Mouse (Mus musculus) layer of hippocampus, adult 9-10 months (tissue): ENCODE results near the gene Draxin.
"Not testable (repeated sequence)": the region's sequence is repeated elsewhere in the genome, so short reads cannot be mapped to it uniquely, and the experiment has no call there.

Source experiments
- DNase-seq: peaks from one replicate; pipeline ENCODE4 v3.0.0; 2022; ENCODE audit warnings: low spot score

The Draxin gene

DNA sequence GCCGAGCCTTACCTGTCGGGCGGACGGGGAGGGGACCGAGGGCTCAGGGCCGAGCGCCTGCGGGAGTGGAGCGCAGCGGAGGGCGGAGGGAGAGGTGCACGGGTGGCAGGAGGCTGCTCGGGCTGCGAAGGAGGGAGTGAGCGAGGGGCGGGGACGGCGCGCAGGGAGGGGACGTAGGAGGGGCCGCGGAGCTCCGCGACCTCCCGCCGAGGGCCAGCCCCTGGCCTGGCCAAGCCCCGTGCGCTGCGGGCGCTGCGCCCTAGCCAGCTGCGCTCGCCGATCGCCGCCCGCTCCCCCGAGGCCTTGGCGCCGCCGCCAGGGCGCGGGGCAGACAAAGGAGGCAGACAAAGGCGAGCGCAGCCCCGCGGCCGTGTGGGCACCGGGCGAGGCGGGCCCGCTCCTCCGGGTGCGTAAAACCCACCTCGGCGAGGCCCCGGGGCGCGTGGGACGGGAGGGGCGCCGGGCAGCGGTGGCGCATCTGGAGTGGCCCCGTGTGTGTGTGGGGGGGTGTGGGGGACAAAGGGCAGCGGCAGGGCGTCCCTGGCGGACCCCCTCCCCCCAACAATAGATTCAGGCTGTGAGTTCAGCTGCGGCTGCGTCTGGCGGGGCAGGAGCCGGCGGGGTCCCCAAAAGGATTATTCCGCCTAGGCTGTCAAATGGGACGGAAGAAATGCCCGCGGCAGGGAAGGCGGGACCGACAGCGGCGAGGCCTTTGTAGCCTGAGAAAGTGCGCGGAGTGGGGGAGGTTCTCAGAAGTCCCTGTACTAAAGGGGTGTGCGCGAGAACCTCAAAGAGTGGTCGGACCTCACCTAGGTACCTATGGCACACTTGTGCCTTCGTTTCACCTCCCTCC, at the start of gene Draxin:
TSS of gene Draxin (minus strand) at position 138 of the 853 bp plus-strand sequence.
- no peak for DNase-seq

DNA sequence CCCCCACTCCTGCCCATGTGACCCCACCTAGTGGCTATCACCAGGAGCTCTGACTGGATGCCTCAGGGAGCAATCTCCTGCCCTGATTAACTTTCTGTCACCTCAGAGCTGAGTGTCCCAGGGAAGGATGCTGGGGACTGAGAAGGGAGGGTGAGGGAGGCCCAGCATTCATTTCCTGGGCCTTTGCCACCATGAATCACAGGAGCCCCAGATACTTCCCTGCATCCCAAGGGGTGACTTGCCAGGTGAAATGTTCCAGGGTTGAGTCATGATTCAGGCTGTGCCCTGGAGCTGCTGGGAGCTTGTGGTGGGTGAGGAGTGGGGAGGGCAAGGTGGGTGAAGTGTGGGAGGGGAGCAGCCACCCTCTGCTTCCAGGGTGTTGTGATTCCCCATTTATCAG, 47.2 kb upstream of the Draxin start:
- no peak for DNase-seq

GRCm38 (mm10) chr4:148176603-148177002, 46.1 kb upstream of the Draxin start:
- not testable (repeated sequence) for DNase-seq

- no peak for DNase-seq
Observed at GRCm38 (mm10) chr4:148174495-148174862, 44.0 kb upstream of the Draxin start.

GRCm38 (mm10) chr4:148173811-148174494, 43.5 kb upstream of the Draxin start:
- no peak for DNase-seq

- no peak for DNase-seq
Observed at GRCm38 (mm10) chr4:148171261-148171660, 40.8 kb upstream of the Draxin start.

- no peak for DNase-seq
Observed at GRCm38 (mm10) chr4:148170842-148171241, 40.3 kb upstream of the Draxin start.

DNA sequence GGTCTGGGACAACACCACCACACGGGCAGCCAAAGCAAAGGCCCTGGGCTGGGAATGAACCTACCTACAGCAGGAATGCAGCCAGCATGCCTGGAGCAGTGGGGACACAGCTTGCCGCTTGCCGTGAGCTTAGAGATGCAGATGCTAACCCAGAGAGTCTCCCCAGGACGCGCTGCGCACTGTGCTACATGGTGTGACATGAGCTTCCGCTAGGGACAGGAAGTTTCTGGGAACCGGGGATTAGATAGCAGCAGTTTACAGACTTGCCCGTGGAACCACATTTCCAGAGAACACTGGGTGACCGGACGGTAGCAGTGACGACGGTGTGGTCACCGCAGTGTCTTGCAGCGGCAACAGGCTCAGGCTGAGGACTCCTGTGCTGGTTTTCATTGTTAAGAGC, 39.1 kb upstream of the Draxin start:
- DNase-seq = no peak

DNA sequence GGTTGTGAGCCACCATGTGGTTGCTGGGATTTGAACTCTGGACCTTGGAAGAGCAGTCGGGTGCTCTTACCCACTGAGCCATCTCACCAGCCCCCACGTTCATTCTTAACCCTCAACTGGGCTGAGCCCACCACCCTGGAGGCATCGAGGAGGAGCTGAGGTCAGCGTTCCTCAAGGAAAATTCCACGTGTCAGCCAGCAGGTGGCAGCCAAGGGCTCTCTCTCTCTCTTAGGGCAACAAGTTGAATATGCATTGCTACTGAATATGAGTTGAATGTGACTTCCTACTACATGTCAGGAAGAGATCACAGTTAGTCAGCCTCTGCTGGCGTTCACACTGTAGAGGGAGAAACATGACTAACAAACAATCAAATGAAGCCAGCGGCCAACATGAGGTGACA, 37.8 kb upstream of the Draxin start:
- no peak for DNase-seq

- no peak for DNase-seq
Observed at GRCm38 (mm10) chr4:148166986-148167385, 36.5 kb upstream of the Draxin start.

- no peak for DNase-seq
Observed at GRCm38 (mm10) chr4:148166431-148166830, 35.9 kb upstream of the Draxin start.

DNA sequence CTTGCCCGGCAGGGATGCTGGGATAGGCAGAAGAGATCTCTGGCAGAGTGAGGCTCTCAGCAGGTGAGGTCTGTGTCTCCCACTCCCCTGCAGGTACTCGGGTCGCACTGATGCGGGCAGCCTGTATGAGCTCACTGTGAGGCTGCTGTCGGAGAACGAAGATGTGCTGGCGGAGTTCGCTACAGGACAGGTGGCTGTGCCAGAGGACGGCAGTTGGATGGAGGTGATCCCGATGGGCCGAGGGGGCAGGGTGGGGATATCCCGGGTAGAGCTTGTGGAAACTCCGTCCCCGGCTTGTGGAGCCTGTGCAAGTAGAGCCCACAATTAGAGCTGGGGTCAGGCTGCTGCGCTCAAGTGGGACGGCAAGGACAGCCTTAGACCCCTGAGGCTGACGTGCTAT, 35.1 kb upstream of the Draxin start:
- DNase-seq = no peak

DNA sequence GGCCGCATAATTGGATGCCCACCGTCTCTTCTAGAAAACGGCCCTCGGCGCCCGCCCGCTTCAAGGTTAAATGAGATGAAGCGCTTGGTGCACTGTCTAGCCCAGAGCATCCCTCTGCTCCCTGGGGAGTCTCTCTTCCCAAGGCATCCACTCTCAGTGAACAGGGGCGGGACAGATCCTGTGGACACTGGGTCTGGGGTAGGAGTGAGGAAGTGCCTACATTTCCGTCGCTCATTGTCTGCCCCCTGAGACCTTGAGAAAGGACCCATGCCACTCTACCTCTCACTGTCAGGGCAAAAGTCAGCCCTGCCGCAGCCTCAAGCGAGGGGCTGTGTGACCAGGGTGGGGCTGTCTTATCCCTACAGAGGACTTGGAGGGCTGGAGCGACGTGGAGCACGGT, 34.0 kb upstream of the Draxin start:
- no peak for DNase-seq

DNA sequence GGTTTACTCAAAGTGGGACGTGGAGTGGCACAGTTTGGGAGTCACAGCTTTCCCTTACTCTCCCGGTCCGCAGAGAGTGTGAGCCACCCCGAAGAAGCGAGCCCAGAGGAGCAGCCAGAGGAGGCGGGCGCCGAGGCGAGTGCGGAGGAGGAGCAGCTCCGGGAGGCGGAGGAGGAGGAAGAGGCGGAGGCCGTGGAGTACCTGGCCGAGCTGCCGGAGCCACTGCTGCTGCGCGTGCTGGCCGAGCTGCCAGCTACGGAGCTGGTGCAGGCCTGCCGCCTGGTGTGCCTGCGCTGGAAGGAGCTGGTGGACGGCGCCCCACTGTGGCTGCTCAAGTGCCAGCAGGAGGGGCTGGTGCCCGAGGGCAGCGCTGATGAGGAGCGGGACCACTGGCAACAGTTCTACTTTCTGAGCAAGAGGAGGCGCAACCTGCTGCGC, 33.5 kb upstream of the Draxin start:
- no peak for DNase-seq

- no peak for DNase-seq
Observed at GRCm38 (mm10) chr4:148160436-148161390, 30.2 kb upstream of the Draxin start, which contains the start of the genes Fbxo44 and Fbxo2. Gene Fbxo44, minus strand, starts transcription at chr4:148160482. Gene Fbxo2, plus strand, starts transcription at chr4:148160621.

GRCm38 (mm10) chr4:148159544-148160435, 29.3 kb upstream of the Draxin start:
- DNase-seq = peak; percentile 90

DNA sequence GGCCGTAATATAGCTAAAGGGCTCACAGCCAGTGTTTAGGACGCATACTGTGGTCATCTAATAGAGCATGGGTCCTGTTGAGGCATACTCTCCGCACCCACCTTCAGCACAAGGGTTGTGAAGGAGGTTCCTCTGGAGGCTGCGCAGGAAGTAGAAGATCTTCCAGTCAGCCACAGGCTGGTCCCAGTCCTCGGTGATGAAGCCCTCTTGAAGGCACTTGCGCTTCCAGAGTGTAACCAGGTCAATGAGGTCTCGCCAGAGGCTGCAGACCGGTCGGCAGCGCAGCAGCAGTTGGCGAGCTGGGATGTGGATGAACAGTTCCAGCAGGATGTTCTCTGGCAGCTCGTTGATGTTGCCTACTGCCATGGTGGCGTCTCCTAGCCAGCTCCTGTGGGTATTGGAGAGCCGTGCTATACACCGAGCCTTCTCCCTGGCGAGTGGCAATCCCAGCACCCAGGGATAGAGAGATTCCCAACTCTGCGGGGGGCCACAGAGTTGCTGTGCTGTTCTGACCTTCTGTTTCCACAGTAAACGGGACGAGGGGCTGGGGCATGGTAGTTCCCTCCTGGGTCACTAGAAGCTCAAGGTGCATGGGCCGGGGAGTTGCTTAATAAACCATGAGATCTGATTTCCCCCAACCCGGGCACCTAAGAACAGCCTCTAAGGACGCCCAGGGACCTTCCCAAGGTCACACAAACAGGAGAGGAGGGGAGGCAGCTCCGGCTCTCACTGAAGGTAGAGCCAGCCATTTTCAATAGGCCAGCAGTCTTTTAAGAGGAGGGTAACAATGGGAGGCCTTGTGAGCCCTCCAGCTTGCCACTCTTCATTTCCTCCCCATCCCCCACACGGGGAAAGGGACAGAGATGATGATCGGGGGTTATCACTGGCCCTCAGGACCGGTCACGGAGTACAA, 28.2 kb upstream of the Draxin start:
- no peak for DNase-seq

DNA sequence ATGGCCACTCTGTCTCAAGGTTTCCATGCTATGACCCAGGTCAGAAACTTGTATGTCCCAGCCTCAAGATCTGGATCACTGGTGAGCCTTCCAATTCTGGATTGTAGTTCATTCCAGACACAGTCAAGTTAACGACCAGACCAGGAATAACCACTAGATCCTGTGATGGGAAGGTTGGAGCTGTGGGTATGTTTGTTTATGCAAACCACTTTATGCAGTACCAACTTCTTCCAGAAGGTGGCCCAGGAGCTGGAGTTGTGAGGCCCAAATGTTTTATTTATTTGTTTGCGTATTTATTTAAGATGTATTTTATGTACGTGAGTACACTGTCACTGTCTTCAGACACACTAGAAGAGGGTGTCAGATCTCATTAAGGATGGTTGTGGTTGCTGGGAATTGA, 24.5 kb upstream of the Draxin start:
- no peak for DNase-seq

DNA sequence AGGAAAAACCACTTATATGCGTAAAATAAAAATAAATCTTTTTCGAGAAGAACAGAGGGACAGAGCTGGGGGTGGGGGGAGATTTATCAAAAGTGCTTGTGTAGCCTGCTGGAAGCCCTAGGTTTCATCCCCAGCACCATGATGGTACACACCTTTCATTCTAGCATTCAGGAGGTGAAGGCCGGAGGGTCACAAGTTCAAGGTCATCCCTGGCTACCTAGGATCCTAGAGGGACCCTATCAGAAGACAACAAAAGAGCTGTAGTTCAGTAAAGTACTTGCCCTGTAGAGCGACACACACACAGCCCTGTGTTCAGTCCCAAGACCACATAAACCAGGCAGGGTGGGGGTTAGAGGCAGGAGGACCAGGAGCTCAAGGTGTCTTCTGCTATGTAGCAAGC, 23.5 kb upstream of the Draxin start:
- DNase-seq = no peak

GRCm38 (mm10) chr4:148152547-148152946, 22.0 kb upstream of the Draxin start:
- no peak for DNase-seq
